Mouse (Mus musculus): ENCODE measurements around the gene Iqgap3.

The Iqgap3 gene

GRCm38 (mm10) chr3:88081345-88082223 is at the start of gene Iqgap3:
TSS of gene Iqgap3 (plus strand) at chr3:88081971.
- peak; percentile 88 for DNase-seq (ENCODE audit: low spot score)

- no peak for DNase-seq (ENCODE audit: low spot score)
Measured at GRCm38 (mm10) chr3:88033506-88033905, 48.3 kb upstream of the Iqgap3 start.

- DNase-seq (ENCODE audit: low spot score): no peak
Measured at GRCm38 (mm10) chr3:88035561-88036293, 46.0 kb upstream of the Iqgap3 start.

GRCm38 (mm10) chr3:88042661-88043421 is 38.9 kb upstream of the Iqgap3 start, which contains the start of gene Gpatch4:
TSS of gene Gpatch4 (plus strand) at chr3:88043108.
- DNase-seq (ENCODE audit: low spot score): peak; percentile 94

GRCm38 (mm10) chr3:88049532-88049931 is 32.2 kb upstream of the Iqgap3 start:
- no peak for DNase-seq (ENCODE audit: low spot score)

GRCm38 (mm10) chr3:88057030-88057429 is 24.7 kb upstream of the Iqgap3 start:
- DNase-seq (ENCODE audit: low spot score): no peak

GRCm38 (mm10) chr3:88057902-88058696 is 23.7 kb upstream of the Iqgap3 start, which contains the start of gene Naxe:
TSS of gene Naxe (minus strand) at chr3:88058495.
- peak; percentile 83 for DNase-seq (ENCODE audit: low spot score)

- DNase-seq (ENCODE audit: low spot score): no peak
Measured at GRCm38 (mm10) chr3:88068386-88068785, 13.4 kb upstream of the Iqgap3 start.

GRCm38 (mm10) chr3:88071783-88072182 is 10.0 kb upstream of the Iqgap3 start:
- peak; percentile 92 for DNase-seq (ENCODE audit: low spot score)

GRCm38 (mm10) chr3:88073631-88074030 is 8.1 kb upstream of the Iqgap3 start:
- DNase-seq (ENCODE audit: low spot score): no peak

GRCm38 (mm10) chr3:88074351-88074750 is 7.4 kb upstream of the Iqgap3 start:
- DNase-seq (ENCODE audit: low spot score): no peak

- no peak for DNase-seq (ENCODE audit: low spot score)
Measured at GRCm38 (mm10) chr3:88074766-88075165, 7.0 kb upstream of the Iqgap3 start.

- no peak for DNase-seq (ENCODE audit: low spot score)
Measured at GRCm38 (mm10) chr3:88077441-88077840, 4.3 kb upstream of the Iqgap3 start.

- no peak for DNase-seq (ENCODE audit: low spot score)
Measured at GRCm38 (mm10) chr3:88078204-88078603, 3.6 kb upstream of the Iqgap3 start, which contains the start of gene Ttc24. TSS of gene Ttc24 (minus strand) at chr3:88078304.

GRCm38 (mm10) chr3:88082224-88082618 is 450 bp downstream of the Iqgap3 start:
- DNase-seq (ENCODE audit: low spot score): no peak

GRCm38 (mm10) chr3:88082663-88083062 is 892 bp downstream of the Iqgap3 start:
- no peak for DNase-seq (ENCODE audit: low spot score)

GRCm38 (mm10) chr3:88084001-88084400 is 2.2 kb downstream of the Iqgap3 start:
- no peak for DNase-seq (ENCODE audit: low spot score)

GRCm38 (mm10) chr3:88085459-88085858 is 3.7 kb downstream of the Iqgap3 start:
- DNase-seq (ENCODE audit: low spot score): no peak

- no peak for DNase-seq (ENCODE audit: low spot score)
Measured at GRCm38 (mm10) chr3:88087688-88088087, 5.9 kb downstream of the Iqgap3 start.

GRCm38 (mm10) chr3:88090106-88090505 is 8.3 kb downstream of the Iqgap3 start:
- no peak for DNase-seq (ENCODE audit: low spot score)

GRCm38 (mm10) chr3:88090616-88091015 is 8.8 kb downstream of the Iqgap3 start:
- DNase-seq (ENCODE audit: low spot score): no peak

All from layer of hippocampus, adult 11-12 months (tissue).